Mouse (Mus musculus) MN1 (cell line): Measurements from ENCODE around the gene Tnfsf11.

Experiments used
- DNase-seq: peaks from one replicate; pipeline ENCODE4 v3.0.0-alpha.2; 2016; ENCODE audit warnings: low spot score

The Tnfsf11 gene

DNA sequence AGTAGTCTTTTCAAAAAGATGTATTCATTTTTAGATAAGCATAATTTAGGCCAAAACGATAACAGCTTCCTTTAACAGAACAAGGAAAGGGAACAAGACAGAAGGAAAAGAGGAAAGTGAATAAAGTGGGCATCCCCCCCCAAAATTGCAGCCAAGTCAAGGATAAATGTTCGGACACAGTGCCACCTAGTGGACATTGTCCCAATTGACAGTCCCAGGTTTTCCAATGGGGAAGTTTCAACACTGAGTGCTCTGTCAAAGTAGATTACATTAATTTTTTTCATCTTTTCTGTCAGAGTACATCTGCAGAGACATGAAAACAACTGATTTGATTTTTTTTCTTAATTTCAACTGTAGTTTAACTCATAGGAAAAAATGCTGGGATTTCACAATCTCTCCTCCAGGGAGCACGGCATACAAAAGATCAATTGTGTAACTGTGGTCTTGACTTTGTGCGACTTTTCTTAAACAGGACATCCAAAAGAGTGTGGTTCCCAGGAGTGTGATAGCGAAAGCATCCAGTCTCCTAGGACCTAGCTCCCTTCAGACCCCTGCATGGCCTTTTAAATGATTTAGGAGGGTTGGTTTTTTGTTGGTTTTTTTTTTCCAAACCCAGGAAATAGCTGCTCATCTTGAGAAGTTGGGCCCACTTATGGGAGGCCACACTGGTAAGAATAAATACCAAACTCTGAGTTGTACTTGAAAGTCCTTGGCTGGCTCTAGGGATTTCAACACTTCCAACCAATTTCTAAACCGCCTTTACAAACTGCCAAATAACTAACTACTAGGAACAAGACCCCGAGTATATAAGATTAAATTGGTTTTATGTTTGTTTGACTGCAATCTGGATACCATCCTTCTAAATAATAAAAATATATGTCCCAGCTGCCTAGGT lies 19.7 kb downstream of the Tnfsf11 start:
- DNase-seq = peak; percentile 62

DNA sequence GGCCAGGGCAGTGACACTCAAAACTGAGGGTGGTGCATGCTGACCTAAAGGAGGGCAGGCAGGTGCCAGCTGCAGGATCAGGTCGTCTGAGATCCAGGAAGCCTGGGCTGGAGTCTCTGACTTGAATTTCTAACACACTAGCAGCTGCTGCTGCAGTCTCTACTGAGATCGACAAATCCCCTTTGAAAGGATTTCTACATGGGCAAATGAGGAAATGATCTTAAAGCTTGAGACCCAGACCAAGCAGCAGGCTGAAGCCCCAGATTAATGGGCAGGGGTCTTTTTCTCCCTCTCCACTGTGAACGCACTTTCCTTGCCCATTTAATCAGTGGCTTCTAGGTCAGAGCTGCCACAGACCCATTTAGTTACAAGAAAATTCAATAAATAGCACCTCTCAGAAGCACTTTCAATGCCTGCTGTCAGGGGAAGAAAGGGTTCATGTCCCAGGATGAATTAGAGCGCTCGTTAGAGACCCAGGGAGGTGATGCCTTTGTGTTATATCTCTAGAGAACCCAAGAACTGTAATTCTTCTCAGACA lies 21.8 kb downstream of the Tnfsf11 start:
- DNase-seq = no peak

DNA sequence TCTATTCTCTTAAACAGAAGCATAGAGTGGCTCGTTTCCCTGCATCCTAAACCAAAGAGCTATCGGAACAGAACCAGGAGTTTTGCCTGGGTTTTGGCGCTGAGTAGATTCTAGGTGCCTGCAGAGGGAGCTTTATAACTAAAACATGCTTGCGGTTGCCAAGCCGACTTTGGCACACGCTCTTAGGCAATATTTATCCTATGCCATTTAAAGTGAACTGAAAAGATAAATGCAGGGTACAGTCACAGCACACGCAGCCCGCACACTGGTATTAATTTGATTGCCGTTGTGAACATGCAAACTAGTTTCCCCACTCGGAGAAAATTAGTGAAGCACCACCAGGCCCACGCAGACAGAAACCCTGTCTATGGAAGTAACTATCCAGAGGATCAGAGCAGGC lies 25.4 kb downstream of the Tnfsf11 start:
- no peak for DNase-seq

DNA sequence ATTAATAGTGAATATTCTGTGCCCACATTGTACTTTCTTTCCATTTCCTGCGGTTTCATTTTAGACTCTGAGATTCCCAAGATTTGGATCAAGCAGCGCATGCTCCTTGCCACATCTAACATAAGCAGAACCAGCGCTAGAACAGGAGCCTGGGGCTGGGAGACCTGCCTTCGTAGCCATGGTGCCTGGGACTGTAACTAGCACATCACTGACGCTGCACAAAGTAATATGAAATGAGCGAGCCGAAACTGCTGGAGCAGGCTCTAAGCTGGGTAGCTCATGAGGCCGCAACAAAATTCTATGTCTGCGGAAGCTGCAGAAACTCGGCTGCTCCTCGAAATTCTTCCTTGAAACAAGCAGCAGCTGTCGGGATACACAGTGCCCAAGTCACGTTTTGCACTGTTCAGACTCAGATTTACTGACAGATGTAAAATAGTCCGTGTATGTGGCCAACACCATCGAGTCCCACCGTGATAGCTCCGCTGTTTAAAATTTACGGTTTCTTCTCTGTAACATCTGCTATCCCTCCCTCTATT lies 31.4 kb downstream of the Tnfsf11 start:
- DNase-seq = no peak

DNA sequence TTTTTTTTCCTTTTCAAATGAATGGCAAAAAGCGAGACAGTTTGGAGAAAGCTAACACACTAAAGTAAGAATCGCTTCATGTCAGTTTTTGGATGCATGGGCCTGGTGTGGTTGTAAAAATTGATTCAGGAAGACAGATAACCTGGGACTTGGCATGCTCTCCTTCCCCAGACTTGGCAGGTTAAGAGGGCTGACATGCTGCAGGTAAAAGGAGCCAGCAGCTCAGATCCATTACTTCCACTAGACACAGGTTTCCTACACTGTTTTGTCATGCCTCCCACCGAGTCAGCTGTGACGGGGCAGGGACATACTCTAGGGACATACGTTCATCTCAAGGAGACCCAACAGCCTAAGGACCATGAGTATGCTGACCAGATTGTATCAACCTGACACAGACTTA lies 33.0 kb downstream of the Tnfsf11 start:
- DNase-seq = no peak

DNA sequence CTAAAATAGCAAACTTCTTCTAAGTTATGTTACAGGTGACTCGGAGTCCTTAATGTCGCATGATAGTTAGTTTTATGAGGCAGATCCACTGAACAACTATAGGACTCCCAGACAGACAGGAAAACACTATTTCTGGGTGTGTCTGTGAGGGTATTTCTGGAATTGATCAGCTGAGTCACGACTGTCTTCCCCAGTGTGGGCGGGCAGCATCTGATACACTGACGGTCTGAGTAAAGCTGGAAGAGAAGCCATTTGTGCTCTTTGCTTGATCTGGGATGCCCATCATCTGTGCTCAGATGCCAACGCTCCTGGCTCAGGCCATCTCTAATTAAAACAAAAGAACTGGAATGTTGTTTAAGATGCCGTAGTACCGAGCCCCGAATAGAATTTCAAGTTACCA lies 33.7 kb downstream of the Tnfsf11 start:
- no peak for DNase-seq

DNA sequence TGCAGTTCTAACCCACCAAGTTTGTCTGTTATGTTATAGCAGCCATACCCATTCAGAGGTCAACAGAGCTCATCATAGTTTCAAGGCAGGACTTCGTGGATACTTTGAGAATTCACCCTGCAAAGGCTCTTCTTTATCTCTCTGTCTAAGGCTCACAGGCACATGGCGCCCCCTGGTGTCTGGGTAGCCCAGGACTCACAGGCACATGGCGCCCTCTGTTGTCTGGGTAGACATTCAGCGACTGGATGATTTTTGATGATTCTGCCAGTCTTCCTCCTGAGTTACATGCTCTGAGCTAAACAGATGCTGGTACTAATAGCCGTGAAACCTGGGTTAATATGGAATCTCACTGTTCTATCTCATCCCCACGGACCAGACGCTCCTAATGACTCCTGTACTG lies 34.3 kb downstream of the Tnfsf11 start:
- DNase-seq = peak; percentile 61

DNA sequence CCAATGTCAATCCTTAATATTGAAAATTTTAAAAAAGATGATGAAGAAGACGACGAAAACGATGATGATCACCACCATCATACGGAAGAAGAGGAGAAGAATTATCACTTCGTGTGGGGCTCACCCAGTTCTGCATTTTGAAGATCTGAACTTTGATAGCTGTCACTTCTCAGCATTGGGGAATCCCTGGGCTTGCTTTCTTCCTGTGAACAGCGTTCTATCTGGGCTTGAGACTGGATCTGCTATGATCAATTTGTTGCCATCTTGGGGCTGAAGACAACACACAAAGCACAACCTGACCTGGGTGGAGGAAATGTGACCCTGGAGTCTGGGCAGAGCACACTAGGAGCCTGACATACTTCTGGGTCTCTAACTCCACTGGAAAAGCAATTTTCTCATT lies 43.0 kb downstream of the Tnfsf11 start:
- DNase-seq = no peak

DNA sequence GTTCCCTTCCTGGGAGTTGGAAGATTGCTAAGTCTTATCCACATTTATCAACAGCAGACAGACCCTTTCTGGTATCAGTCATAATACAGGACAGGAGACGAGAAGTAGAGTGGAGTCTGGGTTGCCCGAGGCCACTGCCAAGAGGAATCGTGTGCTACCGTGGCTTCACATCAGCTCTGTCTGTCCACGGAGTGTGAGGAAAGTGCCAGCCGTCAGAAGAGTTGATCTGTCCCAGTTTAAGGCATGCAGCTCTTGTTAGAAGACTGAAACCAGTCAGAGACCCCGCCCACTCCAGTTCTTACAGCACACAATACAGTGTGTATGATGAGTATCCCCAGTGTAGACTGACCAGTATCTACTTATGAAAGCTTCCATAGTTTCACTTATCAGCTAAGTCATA lies 45.2 kb downstream of the Tnfsf11 start:
- no peak for DNase-seq

DNA sequence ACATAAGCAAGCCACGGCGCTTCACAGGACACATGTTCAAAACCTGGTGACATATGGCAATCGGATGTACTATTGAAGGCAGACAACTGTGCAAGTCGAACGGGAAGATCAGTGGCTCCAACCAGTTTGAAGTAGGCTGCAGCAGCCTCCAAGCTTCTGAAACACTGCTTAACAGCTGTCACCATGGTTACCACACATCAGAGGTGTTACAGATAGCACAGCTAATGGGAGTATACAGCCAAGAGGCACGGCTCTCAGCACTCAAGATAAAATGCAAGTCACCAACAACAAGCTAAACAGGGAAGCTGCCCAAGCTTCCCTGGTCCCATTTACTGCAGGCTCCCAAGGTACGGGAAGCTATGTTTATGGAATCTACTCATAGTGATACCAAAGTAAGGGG lies 46.6 kb downstream of the Tnfsf11 start:
- DNase-seq = no peak

DNA sequence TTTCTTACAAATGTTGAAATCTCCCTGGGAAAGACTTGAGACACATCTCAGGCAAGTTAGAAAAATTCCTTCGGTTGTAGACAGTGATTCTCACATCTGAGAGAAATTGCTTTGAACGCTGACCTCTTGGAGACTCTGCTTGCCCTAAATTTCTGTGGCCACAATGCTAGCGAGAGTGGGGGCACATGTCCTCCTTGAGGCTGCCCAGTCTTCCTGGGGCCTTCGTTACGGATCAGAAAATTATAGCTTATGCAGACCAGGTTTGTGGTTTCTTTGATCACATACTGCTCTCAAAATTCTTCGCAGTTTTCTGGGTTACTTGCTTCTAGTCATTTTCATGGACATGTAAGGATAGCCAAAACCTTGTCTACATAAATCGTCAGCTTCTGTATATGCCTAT lies 53.8 kb downstream of the Tnfsf11 start:
- no peak for DNase-seq

DNA sequence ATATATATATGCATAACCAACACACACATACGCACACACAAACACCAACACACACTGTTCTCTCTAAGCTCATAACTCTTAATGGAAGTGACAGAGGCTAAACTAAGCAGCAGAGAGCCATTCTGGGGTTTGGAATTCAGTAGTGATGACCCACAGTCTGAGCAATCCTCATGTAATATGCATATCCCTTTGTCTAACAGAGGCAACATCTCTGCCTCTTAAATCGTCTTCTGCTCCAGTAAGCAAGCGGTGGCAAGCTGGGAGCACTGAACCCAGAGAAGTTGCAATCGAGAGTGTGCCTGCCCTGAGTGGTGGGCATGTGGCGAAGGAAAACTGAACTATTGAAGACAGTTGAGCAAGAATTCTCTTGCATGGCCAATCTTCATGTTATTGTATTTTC lies 61.2 kb downstream of the Tnfsf11 start:
- DNase-seq = no peak

DNA sequence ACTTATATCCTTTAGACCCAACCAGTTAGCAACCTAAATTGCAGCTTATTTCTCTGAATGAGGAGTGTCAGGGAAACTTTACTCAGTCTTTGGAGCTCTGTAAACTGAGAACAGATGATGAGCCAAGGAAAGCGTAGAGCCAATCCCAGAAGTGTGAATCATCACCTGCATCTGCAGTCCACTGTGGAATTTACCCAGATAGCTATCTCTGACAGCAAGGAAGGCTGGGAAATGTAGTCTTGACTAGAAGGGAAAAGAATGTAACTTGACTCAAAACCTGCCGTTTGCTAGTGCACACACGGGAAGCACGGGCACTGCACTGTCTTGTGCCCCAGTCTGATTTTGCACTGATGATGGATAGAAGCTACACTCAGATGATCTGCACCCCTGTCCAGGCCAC lies 63.0 kb downstream of the Tnfsf11 start:
- peak; percentile 10 for DNase-seq

DNA sequence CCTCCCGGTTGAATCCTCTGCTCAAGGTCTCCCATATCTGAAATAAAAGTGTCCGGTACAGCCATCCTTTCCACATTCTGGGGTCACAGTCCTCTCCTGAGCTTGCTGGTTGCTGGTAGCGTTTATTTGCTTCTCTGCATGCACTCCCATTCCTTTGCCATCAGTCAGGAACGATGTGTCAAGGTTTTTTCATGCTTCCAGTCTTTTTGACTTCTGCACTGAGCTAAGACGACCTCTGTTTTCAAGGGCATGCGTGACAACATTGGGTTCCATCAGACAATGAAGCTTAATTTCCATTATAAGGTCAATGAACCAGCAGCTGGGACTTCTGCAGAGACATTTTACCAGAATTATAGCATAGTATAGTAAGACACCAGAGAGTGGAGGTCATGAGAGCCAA lies 68.5 kb downstream of the Tnfsf11 start:
- DNase-seq = no peak

DNA sequence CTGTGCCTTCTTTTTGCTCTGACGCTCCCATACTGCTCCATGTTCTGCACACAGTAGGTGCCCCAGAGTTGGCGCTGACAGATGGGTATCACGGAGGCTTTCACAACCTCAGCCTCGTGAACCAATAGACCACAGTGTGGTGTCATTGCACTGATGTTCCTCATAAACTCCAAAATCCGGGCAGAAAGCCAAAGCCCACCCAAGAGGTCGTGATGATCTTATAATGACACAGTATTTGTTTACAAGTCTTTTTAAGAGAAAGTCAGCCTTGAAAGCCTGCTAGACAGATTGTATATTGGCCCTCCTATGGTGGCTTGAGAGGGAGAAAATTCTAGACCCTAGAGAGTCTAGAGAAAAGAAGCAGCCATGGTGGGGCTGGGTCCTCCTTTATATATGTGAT lies 70.6 kb downstream of the Tnfsf11 start:
- DNase-seq = no peak

DNA sequence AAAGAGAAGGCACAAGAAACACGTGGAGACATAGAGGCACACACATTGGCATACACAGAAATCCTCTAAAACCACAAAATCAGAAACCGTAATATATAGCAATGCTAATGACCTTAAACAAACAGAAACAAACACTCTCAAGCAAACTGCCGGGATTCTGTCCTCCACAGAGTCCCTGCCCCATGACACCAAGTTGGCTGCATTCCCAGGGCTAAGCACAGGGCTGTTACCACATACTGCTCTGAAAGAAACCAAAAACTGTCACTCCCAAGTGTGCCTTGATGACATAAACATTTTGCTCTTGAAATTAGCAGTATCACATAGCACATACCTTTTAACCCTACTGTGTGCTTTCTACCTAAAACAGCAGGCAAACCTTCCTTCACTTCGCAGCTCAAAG lies 71.7 kb downstream of the Tnfsf11 start:
- peak; percentile 53 for DNase-seq

DNA sequence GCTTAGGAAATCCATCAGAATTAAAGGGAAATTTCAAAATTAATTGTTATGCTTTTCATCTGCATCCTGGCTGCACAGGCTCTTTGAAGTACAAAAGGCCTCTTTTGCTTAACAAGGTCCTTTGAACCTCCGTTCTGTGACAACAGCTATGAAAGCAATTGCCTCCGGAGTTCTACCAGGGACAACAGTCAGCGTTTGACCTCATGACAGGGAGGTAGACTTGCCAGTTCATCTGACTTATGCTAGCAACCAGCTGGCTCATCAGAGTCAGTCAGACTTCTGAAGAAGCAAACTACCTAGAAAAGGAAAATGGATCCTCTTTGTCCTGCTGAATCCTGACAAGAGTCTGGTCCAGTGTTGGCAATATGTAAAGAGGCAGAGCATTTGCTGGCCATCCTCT lies 72.5 kb downstream of the Tnfsf11 start:
- no peak for DNase-seq

DNA sequence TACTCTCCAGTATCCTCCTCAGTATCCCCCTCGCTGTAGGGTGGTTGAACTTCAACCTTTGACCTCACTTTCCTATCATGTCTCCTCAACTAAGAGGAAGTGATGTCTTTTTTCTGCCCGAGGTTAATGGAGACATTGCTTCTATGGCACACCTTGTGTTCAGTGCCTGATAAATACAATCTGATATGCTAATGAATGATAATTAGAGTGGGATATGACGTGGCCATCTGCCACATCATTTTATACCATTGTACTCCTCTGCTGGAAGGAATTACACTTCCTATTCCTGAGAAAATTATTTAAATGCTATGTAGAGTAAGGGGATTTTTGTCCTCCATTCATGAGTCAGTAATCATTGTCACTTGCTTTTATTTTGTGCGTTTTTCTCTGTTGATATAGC lies 78.8 kb downstream of the Tnfsf11 start:
- DNase-seq = no peak
